In genomic region chr14:18237381-18237780, GRCm38 (mm10) we compare ENCODE assay signal across 9 mouse cellular contexts. TPM values are rescaled to one million over a fixed set of nuclear protein-coding genes. Genes with fewer than 3 reads are reported as not detected.
DNase-seq lines count a peak whose midpoint lies in the region; ATAC-seq and TF ChIP-seq lines count a peak whose summit lies in the region.
"Had no signal": no experiment of that assay in that cellular context is flagged by ENCODE, and none has a peak within 500 bp of the region (broad histone marks: within the 10 kb centered on the region; RNA-seq: fewer than 3 reads in every experiment).

No protein-coding gene starts in this region.

- TF ChIP-seq EP300 in liver, embryonic 14.5 days (IDR thresholded peaks at IDR 0.05; ENCODE audit: low read depth): no peak

- no peaks in the 10 kb centered on the region for H3K27me3 ChIP-seq in cerebellum, adult 2 months (ENCODE audit: control insufficient read depth, insufficient read depth, low read length)
- no peaks in the 10 kb centered on the region for H3K27me3 ChIP-seq in megakaryocyte, embryonic 14.5 days (replicated peaks)
- no peaks in the 10 kb centered on the region for H3K27me3 ChIP-seq in liver, embryonic 14.5 days (ENCODE audit: control insufficient read depth, insufficient read depth, low read length)

- no peak overlapping the region for H3K9ac ChIP-seq in liver, embryonic 14.5 days (replicated peaks)

- 6% methylated on average over 4 of the region's 4 CpGs for WGBS in cerebellum, adult 2 months
- whole genome bisulfite sequencing in liver, embryonic 14.5 days (ENCODE audit: insufficient replicate concordance): 66% methylated on average over 4 of the region's 4 CpGs

- H3K27ac ChIP-seq in cerebellum, adult 2 months (ENCODE audit: insufficient read depth, low read length): no peak overlapping the region; the same call in 1 of the 2 replicates
- no peak overlapping the region for H3K27ac ChIP-seq in liver, embryonic 14.5 days

- no peak for TF ChIP-seq CTCF in cerebellum, adult 2 months (IDR thresholded peaks at IDR 0.05; ENCODE audit: borderline replicate concordance, insufficient read depth, low read depth, low read length)
- TF ChIP-seq CTCF in liver, embryonic 14.5 days (IDR thresholded peaks at IDR 0.05; ENCODE audit: low read depth): no peak

- ATAC-seq in megakaryocyte, adult 5-6 weeks (ENCODE audit: poor library complexity, severe bottlenecking): no peak
- no peak for ATAC-seq in liver, embryonic 14.5 days (ENCODE audit: insufficient read depth)

- peak overlapping the region; percentile 88 for H3K4me2 ChIP-seq in liver, embryonic 14.5 days (ENCODE audit: low read depth)

- no peaks in the 10 kb centered on the region for H3K36me3 ChIP-seq in megakaryocyte, embryonic 14.5 days (replicated peaks; ENCODE audit: low read length)
- H3K36me3 ChIP-seq in liver, embryonic 14.5 days (replicated peaks; ENCODE audit: control insufficient read depth, insufficient read depth, low read depth): no peaks in the 10 kb centered on the region

- no peak for TF ChIP-seq POLR2A in cerebellum, adult 2 months (IDR thresholded peaks at IDR 0.05; ENCODE audit: borderline replicate concordance, insufficient read depth, low read length)

- no peaks in the 10 kb centered on the region for H3K9me3 ChIP-seq in megakaryocyte, embryonic 14.5 days
- no peaks in the 10 kb centered on the region for H3K9me3 ChIP-seq in liver, embryonic 14.5 days (ENCODE audit: control insufficient read depth, low read length)

- DNase-seq in cerebellum, adult 2 months: no peak
- no peak for DNase-seq in cerebellum, adult 11 months
- no peak for DNase-seq in liver, embryonic 14.5 days (ENCODE audit: low read depth in 3 of 3, low spot score in 3 of 3)
- no peak for DNase-seq in retina, postnatal 1 day
- DNase-seq in gastrocnemius, postnatal 10 days: no peak
- DNase-seq in yolk sac, embryonic 10.5 days (ENCODE audit: low spot score): no peak
- DNase-seq: lung, adult 18-20 months had no signal

- peak overlapping the region; percentile 20 for H3K4me3 ChIP-seq in cerebellum, adult 2 months (replicated peaks; ENCODE audit: insufficient read depth, low read depth, low read length)
- H3K4me3 ChIP-seq in megakaryocyte, embryonic 14.5 days (replicated peaks): peak overlapping the region; percentile 96
- H3K4me3 ChIP-seq in liver, embryonic 14.5 days (ENCODE audit: insufficient read depth in 1 of 2, low read depth in 2 of 2, low read length in 2 of 2): peak overlapping the region in 1 of 2 experiments; percentile 71; a peak in 2 of 4 replicates

- peaks cover 8% of the 10 kb centered on the region for H3K4me1 ChIP-seq in cerebellum, adult 2 months (ENCODE audit: control insufficient read depth, insufficient read depth, low read length)
- H3K4me1 ChIP-seq in megakaryocyte, embryonic 14.5 days: peaks cover 41% of the 10 kb centered on the region
- peaks cover 0 to 10% of the 10 kb centered on the region in 2 experiments; a peak in 3 of 4 replicates for H3K4me1 ChIP-seq in liver, embryonic 14.5 days (replicated peaks; ENCODE audit: control insufficient read depth in 2 of 2, insufficient read depth in 2 of 2, low read length in 1 of 2)

RNA-seq across cellular contexts. Expression of gene Nr1d2, which starts 1.5 kb away (rescaled TPM):
- polyA plus RNA-seq in cerebellum, adult 2 months (2012; rRNA removed): 81.9 and 87.2 TPM in 2 replicates
- polyA plus RNA-seq in megakaryocyte, embryonic 14.5 days (2012; ENCODE audit: insufficient read depth, low replicate concordance): 0.32 TPM in 1 of 2 replicates, not detected in the other
- 3.9 and 6.6 TPM in 2 replicates for total RNA-seq in megakaryocyte, adult 5-6 weeks (2015)
- total RNA-seq in megakaryocyte, adult 5-6 weeks (2017): 5.1 and 6.2 TPM in 2 replicates
- polyA plus RNA-seq in liver, embryonic 14.5 days (2012; rRNA removed): 0.52 and 0.85 TPM in 2 replicates
- polyA plus RNA-seq in liver, embryonic 14.5 days (2014; fragmentation: Nextera tagmentation; extraction: Ambion mirVana): 1.3 and 1.4 TPM in 2 replicates
- total RNA-seq in gastrocnemius, postnatal 10 days (2021): 10 to 100 TPM; 58.4 to 60.2 TPM

RNA-seq across cellular contexts. Expression of gene Nkiras1, which starts 33.6 kb away (rescaled TPM):
- 124 and 140 TPM in 2 replicates for polyA plus RNA-seq in cerebellum, adult 2 months (2012; rRNA removed)
- 0.51 TPM in 1 of 2 replicates, not detected in the other for polyA plus RNA-seq in megakaryocyte, embryonic 14.5 days (2012; ENCODE audit: insufficient read depth, low replicate concordance)
- total RNA-seq in megakaryocyte, adult 5-6 weeks (2015): 5.5 and 5.9 TPM in 2 replicates
- 1.7 and 6.9 TPM in 2 replicates for total RNA-seq in megakaryocyte, adult 5-6 weeks (2017)
- 4.1 and 8.9 TPM in 2 replicates for polyA plus RNA-seq in liver, embryonic 14.5 days (2012; rRNA removed)
- 7.0 and 8.5 TPM in 2 replicates for polyA plus RNA-seq in liver, embryonic 14.5 days (2014; fragmentation: Nextera tagmentation; extraction: Ambion mirVana)
- 10 to 100 TPM; 38.4 to 40.6 TPM for total RNA-seq in gastrocnemius, postnatal 10 days (2021)

RNA-seq across cellular contexts. Expression of gene Rpl15, which starts 33.8 kb away (rescaled TPM):
- polyA plus RNA-seq in cerebellum, adult 2 months (2012; rRNA removed): 293 and 315 TPM in 2 replicates
- 78.0 and 176 TPM in 2 replicates for polyA plus RNA-seq in megakaryocyte, embryonic 14.5 days (2012; ENCODE audit: insufficient read depth, low replicate concordance)
- 1,377 and 1,389 TPM in 2 replicates for total RNA-seq in megakaryocyte, adult 5-6 weeks (2015)
- 1,172 and 1,341 TPM in 2 replicates for total RNA-seq in megakaryocyte, adult 5-6 weeks (2017)
- polyA plus RNA-seq in liver, embryonic 14.5 days (2012; rRNA removed): 372 and 626 TPM in 2 replicates
- polyA plus RNA-seq in liver, embryonic 14.5 days (2014; fragmentation: Nextera tagmentation; extraction: Ambion mirVana): 382 and 390 TPM in 2 replicates
- total RNA-seq in gastrocnemius, postnatal 10 days (2021): 100 to 1,000 TPM; 921 to 934 TPM

Comparison
In these comparisons a context has a peak if more than half of its experiments do, and no peak if none do; other contexts are left out.
1. RNA of gene Nr1d2, which starts 1.5 kb away (polyA plus RNA-seq): 81.9 to 87.2 TPM in cerebellum, adult 2 months; 0.52 to 1.4 TPM in liver, embryonic 14.5 days and 0.32 TPM in megakaryocyte, embryonic 14.5 days; every median in the first group is over 10 times any median in the second.
2. RNA of gene Nkiras1, which starts 33.6 kb away (polyA plus RNA-seq): 124 to 140 TPM in cerebellum, adult 2 months; 4.1 to 8.9 TPM in liver, embryonic 14.5 days and 0.51 TPM in megakaryocyte, embryonic 14.5 days; every median in the first group is over 10 times any median in the second.